Mouse (Mus musculus) limb, embryonic 12.5 days (tissue): ENCODE results near the gene Ildr2. TPM values are rescaled to one million over a fixed set of nuclear protein-coding genes. Genes with fewer than 3 reads are reported as not detected.

ENCODE experiments used
- ATAC-seq: fragments of 200-750 bp; cut with Nextera tagmentation; 2 replicates; pipeline ENCODE4 v1.8.0; 2017; ENCODE audit warnings: low read depth, moderate TSS enrichment; ENCODE audit not compliant: insufficient number of reproducible peaks, insufficient read depth, low FRiP score, low TSS enrichment
- H3K27ac ChIP-seq: fragments of 300-500 bp; sonication (generic); 2 replicates; pipeline ENCODE4 v1.5.1; 2016; ENCODE audit warnings: mild to moderate bottlenecking, moderate library complexity
- H3K27me3 ChIP-seq: fragments of 300-500 bp; sonication (generic); 2 replicates; pipeline ENCODE4 v1.6.1; 2016; ENCODE audit warnings: mild to moderate bottlenecking, moderate library complexity
- H3K36me3 ChIP-seq: fragments of 300-500 bp; sonication (generic); 2 replicates; pipeline ENCODE4 v1.6.1; 2016; ENCODE audit warnings: mild to moderate bottlenecking, moderate library complexity
- H3K4me1 ChIP-seq: fragments of 300-500 bp; sonication (generic); replicated peaks from 2 replicates; pipeline ENCODE4 v1.6.1; 2016
- H3K4me2 ChIP-seq: fragments of 300-500 bp; sonication (generic); 2 replicates; pipeline ENCODE4 v1.6.1; 2016; ENCODE audit warnings: mild to moderate bottlenecking, moderate library complexity
- H3K4me3 ChIP-seq: fragments of 300-500 bp; sonication (generic); replicated peaks from 2 replicates; pipeline ENCODE4 v1.5.1; 2016; ENCODE audit warnings: mild to moderate bottlenecking
- H3K9ac ChIP-seq: fragments of 300-500 bp; sonication (generic); replicated peaks from 2 replicates; pipeline ENCODE4 v1.6.1; 2016; ENCODE audit warnings: mild to moderate bottlenecking, moderate library complexity
- H3K9me3 ChIP-seq: fragments of 300-500 bp; sonication (generic); 2 replicates; pipeline ENCODE4 v1.6.1; 2016; ENCODE audit warnings: mild to moderate bottlenecking, moderate library complexity
- polyA plus RNA-seq: library from polyadenylated mRNA; unstranded; fragments of >200 nt; fragmentation: Nextera tagmentation; extraction: Ambion mirVana; gene quantifications from 2 replicates; pipeline ENCODE4 v1.2.1, GENCODE M21; 2016

Ildr2 gene
- polyA plus RNA-seq, 1 experiment from 2014 or later: 0.23 TPM

- no peaks in the 10 kb centered on the region for H3K4me1 ChIP-seq
- no peaks in the 10 kb centered on the region for H3K9me3 ChIP-seq
- H3K4me2 ChIP-seq: no peak overlapping the region
- no peaks in the 10 kb centered on the region for H3K36me3 ChIP-seq
- no peak overlapping the region for H3K27ac ChIP-seq
- no peak overlapping the region for H3K4me3 ChIP-seq
- H3K27me3 ChIP-seq: no peaks in the 10 kb centered on the region
- no peak overlapping the region for H3K9ac ChIP-seq
- ATAC-seq: no peak
Observed at GRCm38 (mm10) chr1:166363122-166363521, 109.2 kb downstream of the Ildr2 start.

Other genes with a start within 250 kb of the Ildr2 start
- 4.7 and 5.4 TPM in 2 replicates for gene Dusp27, start 126.2 kb upstream of the Ildr2 start, polyA plus RNA-seq
- gene Gpa33, start 123.9 kb upstream of the Ildr2 start, polyA plus RNA-seq: 0.33 and 0.46 TPM in 2 replicates
- gene Mael, start 15.4 kb upstream of the Ildr2 start, polyA plus RNA-seq: 0.14 TPM in 1 of 2 replicates, not detected in the other
- gene Tada1, start 125.0 kb downstream of the Ildr2 start, polyA plus RNA-seq: 60.3 and 60.7 TPM in 2 replicates
- 24.9 and 29.0 TPM in 2 replicates for gene Pogk, start 155.7 kb downstream of the Ildr2 start, polyA plus RNA-seq
- gene Gm4846, start 243.4 kb downstream of the Ildr2 start, polyA plus RNA-seq: not detected in 2 replicates